Mouse (Mus musculus): Measurements from ENCODE around the gene 3110082I17Rik. TPM values are rescaled to one million over a fixed set of nuclear protein-coding genes. Genes with fewer than 3 reads are reported as not detected.
A peak's percentile ranks its signal among the peaks of the same experiment; 100 is the strongest.

Gene 3110082I17Rik
- total and polyA plus RNA-seq, 3 experiments: 41.2 to 100.0 (median 46.9) TPM

DNA sequence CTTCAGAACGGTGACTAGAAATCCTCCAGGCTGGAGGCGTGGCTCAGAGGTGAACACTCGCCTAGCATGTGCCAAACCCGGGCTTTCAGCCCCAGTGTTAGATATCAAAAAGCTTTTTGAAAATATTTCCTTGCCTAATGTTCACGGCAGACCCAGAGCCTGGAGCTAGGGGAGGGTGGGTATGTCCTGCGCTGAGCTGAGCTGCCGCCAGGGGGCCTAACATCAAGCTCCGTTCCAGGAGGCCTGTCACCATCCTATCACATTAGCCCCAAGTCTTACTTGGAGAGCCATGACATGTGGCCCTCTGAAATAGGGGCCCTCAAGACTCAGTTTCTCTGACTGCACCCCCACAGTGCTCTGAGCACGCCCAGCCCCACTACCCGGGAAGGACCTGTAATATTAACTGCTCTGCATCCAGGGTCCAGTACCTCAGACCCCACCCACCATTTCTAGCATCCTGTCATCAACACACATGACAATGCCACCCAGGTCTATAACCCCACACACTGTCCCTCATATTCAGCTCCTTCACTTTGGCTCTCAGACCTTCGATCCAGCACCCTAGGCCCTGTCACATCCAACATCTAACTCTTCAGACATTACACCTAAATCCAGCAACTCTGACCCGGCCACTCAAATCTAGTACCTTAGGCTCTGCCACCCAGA is 116.2 kb downstream of the 3110082I17Rik start:
- H3K79me2 ChIP-seq (replicated peaks; ENCODE audit: control insufficient read depth, extremely low read depth, insufficient read depth, poor library complexity, severe bottlenecking): peaks cover 11% of the 10 kb centered on the region
- dilution Hi-C loops (cut with MboI; ENCODE audit: extremely low pct_ligation_motif_present, extremely low pct_unique_long_range_greater_than_20kb, low sequenced_read_pairs) (no loop called here), in situ Hi-C loops (cut with MboI; ENCODE audit: low pct_ligation_motif_present, low pct_unique_long_range_greater_than_20kb, low sequenced_read_pairs) (no loop called here)
- DNase-seq (ENCODE audit: extremely low read depth): peak; percentile 88
- no peaks in the 10 kb centered on the region for H3K9me3 ChIP-seq (replicated peaks; ENCODE audit: low read length)
- H3K9ac ChIP-seq (ENCODE audit: insufficient read depth, low read depth): peak overlapping the region; percentile 95
- H3K4me3 ChIP-seq (replicated peaks in 1 of 3; ENCODE audit: low read depth in 2 of 3, low read length in 2 of 3, poor library complexity in 1 of 3): peak overlapping the region; percentile 96 to 99 (median 98)
- peaks cover 3 to 14% of the 10 kb centered on the region in 2 experiments; a peak in 3 of 4 replicates for H3K4me1 ChIP-seq (ENCODE audit: control insufficient read depth in 1 of 2, insufficient read depth in 2 of 2)
- peaks cover 12% of the 10 kb centered on the region for H3K27me3 ChIP-seq (replicated peaks)
- H3K36me3 ChIP-seq (replicated peaks in 1 of 2; ENCODE audit: control insufficient read depth in 1 of 2, insufficient read depth in 1 of 2, low read length in 1 of 2): peaks cover 25 to 35% of the 10 kb centered on the region in 2 experiments
- no peak for TF ChIP-seq MAFK (IDR thresholded peaks at IDR 0.05; ENCODE audit: insufficient replicate concordance, low read length)
- peak; percentile 81 to 84 for TF ChIP-seq CTCF (conservative IDR thresholded peaks at IDR 0.05 in 1 of 2, IDR thresholded peaks at IDR 0.05 in 1 of 2; ENCODE audit: low read depth in 2 of 2, low read length in 2 of 2)
- peak; percentile 62 for TF ChIP-seq SMC3 (IDR thresholded peaks at IDR 0.05; ENCODE audit: low read depth, low read length)
- TF ChIP-seq MYC (IDR thresholded peaks at IDR 0.05; ENCODE audit: low read depth, low read length): peak; percentile 61; the same call in 1 of the 2 replicates
- TF ChIP-seq ZNF384 (IDR thresholded peaks at IDR 0.05; ENCODE audit: low read depth, low read length): no peak
- no peak for TF ChIP-seq ZC3H11A (IDR thresholded peaks at IDR 0.05; ENCODE audit: low read depth, low read length)
- no peak for TF ChIP-seq EP300 (IDR thresholded peaks at IDR 0.05; ENCODE audit: low read length)
- no peak for TF ChIP-seq USF2 (conservative IDR thresholded peaks at IDR 0.05; ENCODE audit: low read depth, low read length)
- TF ChIP-seq GABPA (IDR thresholded peaks at IDR 0.05; ENCODE audit: insufficient replicate concordance, low read depth, low read length): no peak
- TF ChIP-seq ETS1 (conservative IDR thresholded peaks at IDR 0.05; ENCODE audit: low read depth, low read length): no peak
- TF ChIP-seq ZMIZ1 (IDR thresholded peaks at IDR 0.05; ENCODE audit: low read depth, low read length): no peak
- no peak for TF ChIP-seq POLR2AphosphoS2 (IDR thresholded peaks at IDR 0.05; ENCODE audit: low read depth, low read length)
- peak; percentile 81 for TF ChIP-seq SIN3A (IDR thresholded peaks at IDR 0.05; ENCODE audit: low read length)
- peak; percentile 36 for TF ChIP-seq RAD21 (IDR thresholded peaks at IDR 0.05; ENCODE audit: low read depth, low read length)
- no peak for TF ChIP-seq PAX5 (IDR thresholded peaks at IDR 0.05; ENCODE audit: low read length)
- peak; percentile 87 for TF ChIP-seq MXI1 (IDR thresholded peaks at IDR 0.05; ENCODE audit: low read depth, low read length)
- no peak for TF ChIP-seq POLR2A (IDR thresholded peaks at IDR 0.05; ENCODE audit: low read depth, low read length)
- TF ChIP-seq TBP (conservative IDR thresholded peaks at IDR 0.05; ENCODE audit: low read depth, low read length): no peak
- TF ChIP-seq USF1 (IDR thresholded peaks at IDR 0.05; ENCODE audit: low read depth, low read length): no peak
- TF ChIP-seq ZKSCAN1 (IDR thresholded peaks at IDR 0.05; ENCODE audit: borderline replicate concordance, low read depth, low read length): no peak
- TF ChIP-seq HCFC1 (IDR thresholded peaks at IDR 0.05; ENCODE audit: low read depth, low read length): peak; percentile 24; the same call in 1 of the 2 replicates
- no peak for TF ChIP-seq NRF1 (IDR thresholded peaks at IDR 0.05; ENCODE audit: low read depth, low read length)
- no peak for TF ChIP-seq TCF12 (IDR thresholded peaks at IDR 0.05; ENCODE audit: low read depth, low read length)
- no peak for TF ChIP-seq CHD1 (IDR thresholded peaks at IDR 0.05; ENCODE audit: low read depth, low read length)
- TF ChIP-seq JUND (conservative IDR thresholded peaks at IDR 0.05; ENCODE audit: low read depth, low read length): no peak
- TF ChIP-seq RCOR1 (conservative IDR thresholded peaks at IDR 0.05; ENCODE audit: low read depth, low read length): no peak
- TF ChIP-seq UBTF (IDR thresholded peaks at IDR 0.05; ENCODE audit: low read depth, low read length): no peak
- TF ChIP-seq IRF4 (IDR thresholded peaks at IDR 0.05; ENCODE audit: low read depth, low read length): no peak; the same call in 1 of the 2 replicates
- H3K4me2 ChIP-seq (ENCODE audit: insufficient read depth, low read depth, poor library complexity, severe bottlenecking): peak overlapping the region; percentile 91
- H3K27ac ChIP-seq (ENCODE audit: insufficient read depth, low read depth): no peak overlapping the region

All from CH12.LX (cell line).